Mouse (Mus musculus): ENCODE measurements at regions not wholly inside any gene's neighbourhood (a gene's known extent, or its start where the extent isn't known, plus 50 kb on each side); places are given as distances from the start of the nearest gene placed in this dataset.
A peak's percentile ranks its signal among the peaks of the same experiment; 100 is the strongest.

DNA sequence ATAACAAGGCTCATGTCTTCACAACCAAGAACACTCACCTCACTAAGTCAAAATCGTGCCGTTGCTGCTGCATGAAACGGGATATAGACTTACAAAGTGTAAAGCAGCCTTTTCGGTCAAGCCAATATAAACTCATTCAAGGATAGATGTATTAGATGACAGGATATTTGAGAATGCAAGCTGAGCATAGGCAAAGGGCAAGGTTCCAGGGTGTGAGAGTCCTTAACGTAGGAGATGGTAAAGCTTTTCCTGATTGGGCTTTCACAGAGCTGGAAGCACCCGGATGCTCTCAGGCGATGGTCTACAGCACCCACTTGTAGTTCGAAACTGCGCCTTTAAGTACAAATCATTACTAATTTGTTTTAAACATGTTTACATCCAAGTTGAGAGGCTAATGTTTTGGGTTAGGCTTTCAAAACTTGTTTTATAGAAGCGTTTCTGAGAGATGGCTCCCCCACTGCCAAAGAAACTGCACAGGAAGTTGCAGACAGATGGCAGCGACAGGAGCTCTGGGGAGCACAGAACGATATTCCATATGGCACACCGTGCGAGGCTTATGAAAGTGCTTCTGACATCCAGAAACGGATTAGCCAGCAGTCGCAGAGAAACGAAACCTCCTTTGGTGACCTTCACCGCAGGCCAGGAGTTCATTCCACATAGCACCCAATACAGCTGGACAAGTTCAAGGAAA lies 54.1 kb upstream of the Rell1 start:
- Histone ChIP-seq H3K9ac (no peak overlapping the region), H3K27ac (ENCODE audit: low read depth, low read length) (peak overlapping the region; percentile 51), H3K27me3 (ENCODE audit: insufficient read depth, low read length) (no peaks in the 10 kb centered on the region), H3K4me2 (ENCODE audit: low read depth) (no peak overlapping the region), H3K36me3 (ENCODE audit: insufficient read depth) (no peaks in the 10 kb centered on the region), H3K4me1 (ENCODE audit: insufficient read depth) (0 out of 2 replicates have a peak, but pooled peaks cover 10% of the 10 kb centered on the region), H3K9me3 (ENCODE audit: low read length) (no peaks in the 10 kb centered on the region), H3K4me3 (ENCODE audit: low read depth, low read length) (no peak overlapping the region)
- peak; percentile 91 for ATAC-seq
- 63% methylated on average over 18 of the region's 18 CpGs for WGBS
- 0 out of 2 replicates have a peak, but pooled peaks have one; percentile 17 for TF ChIP-seq CTCF (IDR thresholded peaks at IDR 0.05; ENCODE audit: low read depth)
- DNase-seq, result peak; percentile 91

DNA sequence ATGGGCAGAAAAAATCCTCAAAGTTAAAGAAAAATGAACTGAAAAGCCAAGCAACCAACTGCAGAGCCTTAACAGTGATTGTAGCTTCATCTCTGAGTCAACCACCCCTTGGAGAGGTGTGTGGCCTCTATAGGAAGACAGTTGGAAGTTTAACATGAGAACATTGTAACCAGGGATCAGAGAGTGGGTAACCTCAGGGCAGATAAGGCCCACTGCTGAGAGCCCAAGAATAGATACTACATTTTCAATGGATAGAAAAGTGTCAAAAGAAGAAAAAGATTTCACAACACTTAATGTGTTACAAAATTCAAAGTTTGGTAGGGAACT lies 54.6 kb upstream of the Rell1 start:
- H3K36me3 ChIP-seq (ENCODE audit: insufficient read depth), result no peaks in the 10 kb centered on the region
- DNase-seq (no peak), ATAC-seq (peak; percentile 40)
- no peak for TF ChIP-seq CTCF (IDR thresholded peaks at IDR 0.05; ENCODE audit: low read depth)
- peak overlapping the region; percentile 51 for H3K27ac ChIP-seq (ENCODE audit: low read depth, low read length)
- H3K9ac ChIP-seq, result no peak overlapping the region
- no peak overlapping the region for H3K4me3 ChIP-seq (ENCODE audit: low read depth, low read length)
- 0 out of 2 replicates have a peak, but pooled peaks cover 10% of the 10 kb centered on the region for H3K4me1 ChIP-seq (ENCODE audit: insufficient read depth)
- no peaks in the 10 kb centered on the region for H3K27me3 ChIP-seq (ENCODE audit: insufficient read depth, low read length)
- H3K9me3 ChIP-seq (ENCODE audit: low read length), result no peaks in the 10 kb centered on the region
- H3K4me2 ChIP-seq (ENCODE audit: low read depth), result no peak overlapping the region

DNA sequence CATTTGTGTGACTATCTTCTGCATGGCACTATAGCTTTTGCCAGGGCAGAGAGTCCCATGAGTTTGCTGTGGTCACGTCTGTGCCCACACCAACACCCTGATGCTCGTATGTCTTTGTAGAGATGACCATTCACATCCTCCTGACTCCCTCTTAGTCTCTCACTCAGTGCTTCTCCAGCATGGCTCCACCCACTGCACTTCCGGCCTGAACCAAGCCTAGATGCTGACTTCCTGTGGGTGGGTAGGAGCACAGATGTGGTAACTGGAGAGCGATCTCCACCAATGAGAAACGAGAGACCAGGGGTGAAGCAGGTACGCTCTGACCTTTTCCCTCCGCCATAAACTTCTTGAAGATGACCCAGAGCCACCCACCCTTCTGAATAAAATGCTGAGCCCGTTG lies 55.7 kb upstream of the Rell1 start:
- Histone ChIP-seq H3K9ac (no peak overlapping the region), H3K4me3 (ENCODE audit: low read depth, low read length) (no peak overlapping the region), H3K27ac (ENCODE audit: low read depth, low read length) (no peak overlapping the region), H3K36me3 (ENCODE audit: insufficient read depth) (no peaks in the 10 kb centered on the region), H3K4me2 (ENCODE audit: low read depth) (no peak overlapping the region), H3K4me1 (ENCODE audit: insufficient read depth) (0 out of 2 replicates have a peak, but pooled peaks cover 10% of the 10 kb centered on the region), H3K9me3 (ENCODE audit: low read length) (no peaks in the 10 kb centered on the region), H3K27me3 (ENCODE audit: insufficient read depth, low read length) (no peaks in the 10 kb centered on the region)
- DNase-seq, result no peak
- TF ChIP-seq CTCF (IDR thresholded peaks at IDR 0.05; ENCODE audit: low read depth), result no peak
- 89% methylated on average over 8 of the region's 8 CpGs for WGBS
- no peak for ATAC-seq

DNA sequence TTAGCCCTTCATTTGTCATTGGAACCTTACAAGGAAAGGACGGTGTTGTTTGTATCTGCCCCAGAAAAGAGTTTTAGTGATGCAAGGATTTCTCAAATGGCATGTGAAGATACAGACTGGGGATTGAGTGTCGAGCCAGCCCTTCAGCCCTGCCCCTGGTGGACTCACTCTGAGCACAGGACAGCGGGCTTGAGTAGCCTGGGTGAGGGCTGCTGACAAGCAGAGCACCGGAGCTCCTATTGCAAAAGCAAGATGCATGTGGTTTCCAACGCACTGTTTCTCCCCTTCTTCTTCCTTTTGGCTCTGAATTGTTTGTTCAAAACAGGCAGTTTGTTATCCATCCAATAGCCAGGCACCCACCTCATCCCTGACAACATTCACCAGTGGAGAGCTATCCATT lies 59.0 kb upstream of the Rell1 start:
- Histone ChIP-seq H3K9ac (no peak overlapping the region), H3K4me3 (ENCODE audit: low read depth, low read length) (no peak overlapping the region), H3K4me2 (ENCODE audit: low read depth) (no peak overlapping the region), H3K9me3 (ENCODE audit: low read length) (no peaks in the 10 kb centered on the region), H3K4me1 (ENCODE audit: insufficient read depth) (0 out of 2 replicates have a peak, but pooled peaks cover 6% of the 10 kb centered on the region), H3K27me3 (ENCODE audit: insufficient read depth, low read length) (no peaks in the 10 kb centered on the region), H3K27ac (ENCODE audit: low read depth, low read length) (no peak overlapping the region), H3K36me3 (ENCODE audit: insufficient read depth) (no peaks in the 10 kb centered on the region)
- no peak for TF ChIP-seq CTCF (IDR thresholded peaks at IDR 0.05; ENCODE audit: low read depth)
- DNase-seq (no peak), ATAC-seq (no peak)
- WGBS, result 88% methylated on average over 5 of the region's 5 CpGs

DNA sequence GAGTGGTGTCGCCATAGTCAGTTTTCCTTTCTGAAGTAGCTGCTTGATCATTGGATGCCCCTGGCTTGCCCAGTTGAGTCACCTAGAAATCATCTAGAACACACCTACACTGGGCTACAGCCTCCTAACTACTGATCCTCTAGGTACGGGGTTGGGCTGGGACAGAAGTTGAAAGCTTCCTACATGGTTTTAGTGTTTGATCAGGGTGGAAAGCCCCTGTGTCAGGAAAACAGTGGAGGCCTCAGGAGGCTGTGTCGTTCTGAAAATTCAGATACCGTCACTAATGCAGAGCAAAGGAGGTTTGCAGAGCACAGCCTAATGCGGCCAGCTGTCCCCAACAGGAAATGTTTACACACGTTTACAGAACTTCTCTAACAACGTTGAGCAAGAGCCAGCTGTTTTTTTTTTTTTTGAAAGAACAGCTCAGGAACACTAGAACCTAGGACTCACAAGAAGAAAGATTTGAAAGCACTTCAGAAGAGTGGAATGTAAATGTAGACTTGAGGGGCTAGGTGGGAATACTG lies 61.0 kb upstream of the Rell1 start:
- no peak for TF ChIP-seq CTCF (IDR thresholded peaks at IDR 0.05; ENCODE audit: low read depth)
- WGBS, result 75% methylated on average over 7 of the region's 7 CpGs
- no peak for ATAC-seq

DNA sequence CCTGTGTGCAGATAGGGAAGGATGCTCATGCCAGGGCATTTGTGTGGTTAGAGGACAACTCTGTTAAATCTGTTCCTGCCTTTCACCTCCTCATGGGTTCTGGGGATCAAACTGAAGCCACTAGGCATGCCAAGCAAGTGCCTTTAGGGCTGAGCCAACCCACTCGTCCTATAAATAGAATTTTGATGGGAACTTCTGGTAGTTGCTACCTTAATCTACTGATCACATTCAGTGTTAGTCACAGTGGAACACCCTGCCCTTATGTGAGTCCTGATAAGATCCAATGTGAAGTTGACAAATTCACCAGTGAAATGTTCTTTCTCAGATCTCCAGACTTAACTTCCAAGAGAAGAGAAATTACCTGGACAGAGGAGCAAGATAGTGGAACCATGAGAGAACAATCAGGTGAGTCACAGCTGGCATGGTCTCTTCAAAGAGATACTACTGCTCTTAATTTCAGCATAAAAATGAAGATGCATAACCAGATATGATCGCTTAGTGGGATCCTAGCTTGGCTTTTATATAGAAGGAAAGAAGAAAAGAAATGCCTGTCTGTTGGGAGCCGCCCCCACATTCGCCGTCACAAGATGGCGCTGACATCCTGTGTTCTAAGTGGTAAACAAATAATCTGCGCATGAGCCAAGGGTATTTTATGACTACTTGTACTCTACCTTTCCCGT lies 61.7 kb upstream of the Rell1 start:
- H3K9me3 ChIP-seq (ENCODE audit: low read length), result no peaks in the 10 kb centered on the region
- H3K4me1 ChIP-seq (ENCODE audit: insufficient read depth), result no peaks in the 10 kb centered on the region
- no peak for TF ChIP-seq CTCF (IDR thresholded peaks at IDR 0.05; ENCODE audit: low read depth)
- H3K4me3 ChIP-seq (ENCODE audit: low read depth, low read length), result no peak overlapping the region
- H3K36me3 ChIP-seq (ENCODE audit: insufficient read depth), result no peaks in the 10 kb centered on the region
- ATAC-seq (no peak), DNase-seq (no peak)
- WGBS, result 93% methylated on average over 6 of the region's 8 CpGs
- H3K4me2 ChIP-seq (ENCODE audit: low read depth), result no peak overlapping the region
- no peak overlapping the region for H3K9ac ChIP-seq
- H3K27ac ChIP-seq (ENCODE audit: low read depth, low read length), result no peak overlapping the region
- H3K27me3 ChIP-seq (ENCODE audit: insufficient read depth, low read length), result no peaks in the 10 kb centered on the region

More for the DNA sequence above, 61.0 kb upstream of the Rell1 start:
- H3K27me3 ChIP-seq (ENCODE audit: insufficient read depth, low read length), result no peaks in the 10 kb centered on the region
- H3K9ac ChIP-seq, result no peak overlapping the region
- H3K4me3 ChIP-seq (ENCODE audit: low read depth, low read length), result no peak overlapping the region
- H3K27ac ChIP-seq (ENCODE audit: low read depth, low read length), result no peak overlapping the region
- H3K4me1 ChIP-seq (ENCODE audit: insufficient read depth), result no peaks in the 10 kb centered on the region
- H3K9me3 ChIP-seq (ENCODE audit: low read length), result no peaks in the 10 kb centered on the region
- no peaks in the 10 kb centered on the region for H3K36me3 ChIP-seq (ENCODE audit: insufficient read depth)
- no peak overlapping the region for H3K4me2 ChIP-seq (ENCODE audit: low read depth)
- DNase-seq, result no peak

DNA sequence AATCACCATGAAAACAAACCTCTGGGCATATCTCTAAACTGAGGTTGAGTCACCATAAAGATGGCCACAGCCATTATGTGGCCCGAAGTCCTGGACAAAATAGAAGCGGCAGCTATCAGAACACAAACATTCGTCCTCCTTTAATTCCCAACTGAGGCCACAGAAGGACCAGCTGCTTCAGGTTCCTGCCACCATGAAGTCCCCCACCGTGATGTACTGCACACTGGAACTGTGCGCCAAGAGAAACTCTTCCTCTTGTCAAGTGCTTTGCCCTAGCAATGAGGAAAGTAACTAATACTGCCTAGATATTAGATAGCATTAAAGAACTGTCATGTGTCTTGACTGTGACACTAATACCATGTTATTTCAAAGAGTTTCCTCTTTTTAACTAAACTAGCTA lies 54.4 kb upstream of the Pgm2 start:
- Histone ChIP-seq H3K4me3 (ENCODE audit: low read depth, low read length) (no peak overlapping the region), H3K27me3 (ENCODE audit: insufficient read depth, low read length) (no peaks in the 10 kb centered on the region), H3K36me3 (ENCODE audit: insufficient read depth) (no peaks in the 10 kb centered on the region), H3K4me1 (ENCODE audit: insufficient read depth) (no peaks in the 10 kb centered on the region), H3K9me3 (ENCODE audit: low read length) (no peaks in the 10 kb centered on the region), H3K4me2 (ENCODE audit: low read depth) (no peak overlapping the region), H3K27ac (ENCODE audit: low read depth, low read length) (no peak overlapping the region), H3K9ac (no peak overlapping the region)
- no peak for DNase-seq
- no peak for TF ChIP-seq CTCF (IDR thresholded peaks at IDR 0.05; ENCODE audit: low read depth)
- WGBS, result 95% methylated on average over 5 of the region's 5 CpGs
- ATAC-seq, result no peak

Data from forebrain, postnatal 0 days (tissue).